Mouse (Mus musculus) mouse trophoblast stem cell (cell line): Measurements from ENCODE around the gene Lonrf2.

Experiments used
- in situ Hi-C, 2 experiments: fragments of 300-500 bp; cut with MseI, MboI; formaldehyde crosslinking; loops; 2 replicates in 1 of 2; 3 replicates in 1 of 2; pipeline ENCODE4 v1.15.1; 2025

Lonrf2 gene

DNA sequence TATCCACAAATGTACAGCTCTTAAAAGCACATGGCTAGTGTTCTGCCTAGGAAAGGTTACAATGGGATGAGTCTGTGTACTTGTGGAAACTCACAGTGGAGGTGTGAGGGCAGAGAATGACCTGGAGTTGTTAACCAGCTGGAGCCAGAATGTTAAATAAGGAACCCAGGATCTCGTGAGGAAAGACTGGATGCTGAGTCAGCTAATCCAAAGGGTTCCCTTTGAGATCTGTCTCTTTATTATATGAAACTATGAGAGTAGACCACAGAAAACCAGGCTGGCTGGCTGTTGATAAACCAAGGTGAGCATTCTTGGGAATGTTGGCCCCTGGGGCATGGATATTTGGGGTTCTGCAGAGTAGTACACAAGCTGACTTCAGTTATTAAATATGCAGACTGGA, 3.4 kb upstream of the Lonrf2 start:
- in situ Hi-C loops, result no loop called here

DNA sequence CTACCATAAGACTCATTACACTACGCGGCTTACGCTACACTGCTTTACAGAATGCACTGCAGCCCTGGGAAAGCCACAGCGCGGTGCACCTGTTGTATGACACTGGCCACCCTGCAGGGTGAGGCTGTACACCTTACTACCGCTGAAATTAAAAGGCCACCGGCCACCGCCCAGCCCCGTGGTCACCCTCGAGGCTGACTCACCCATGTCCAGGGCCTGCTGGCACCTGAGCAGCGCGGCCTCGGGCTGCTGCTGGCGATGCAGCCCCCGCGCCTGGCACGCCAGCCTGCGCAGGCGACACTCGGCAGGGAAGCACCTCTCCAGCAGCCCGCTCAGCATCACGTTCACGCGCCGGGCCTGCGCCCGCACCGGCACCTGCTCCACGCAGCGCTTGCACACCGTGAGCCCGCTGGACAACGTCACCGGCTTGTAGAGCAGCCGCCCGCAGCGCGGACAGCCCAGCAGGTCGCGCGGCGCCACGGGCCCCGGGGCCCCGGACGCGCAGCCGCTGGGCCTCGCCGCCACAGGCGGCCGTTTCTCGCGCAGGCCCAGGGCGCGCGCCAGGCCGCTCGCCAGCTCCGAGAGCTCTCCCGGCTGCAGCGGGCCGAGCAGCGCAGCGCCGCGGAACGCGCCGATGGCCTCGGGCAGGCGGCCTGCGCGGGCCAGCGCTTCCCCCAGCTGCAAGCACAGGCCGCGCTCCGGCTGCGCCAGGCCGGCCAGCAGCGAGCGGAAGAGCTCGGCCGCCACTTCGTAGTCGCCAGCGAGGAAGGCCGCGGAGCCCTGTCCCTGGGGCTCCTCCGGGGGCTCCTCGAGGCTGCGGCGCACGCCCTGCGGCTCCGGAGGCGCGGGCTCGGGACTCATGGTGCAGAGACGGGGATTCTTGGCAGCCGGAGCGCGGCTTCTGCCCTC, 689 bp downstream of the Lonrf2 start:
- in situ Hi-C loops, result no loop called here

DNA sequence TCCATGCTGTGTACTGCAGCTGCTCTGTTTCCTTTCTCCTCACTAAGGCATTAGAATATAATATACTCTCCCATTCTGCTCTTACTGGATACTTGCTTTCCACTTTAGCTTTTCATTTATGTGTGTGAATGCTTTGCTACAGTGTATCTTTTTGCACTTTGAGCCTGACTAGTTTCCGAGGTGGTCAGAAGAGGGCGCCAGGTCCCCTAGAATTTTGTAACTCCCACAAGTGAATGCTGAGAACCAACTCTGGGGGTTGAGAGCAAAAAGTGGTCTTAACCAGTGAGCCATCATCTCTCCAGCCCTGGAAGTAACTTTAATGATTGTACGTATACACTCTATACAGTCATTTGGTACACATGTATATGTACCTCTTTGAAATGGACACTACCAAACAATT, 1.6 kb downstream of the Lonrf2 start:
- in situ Hi-C loops, result no loop called here

- in situ Hi-C loops, result loop anchor here in 1 of 2 experiments (10.0 kb wide), 1 partner anchor 110 kb away; the partner anchor contains the start of gene Nms
Observed at GRCm38 (mm10) chr1:38824926-38825325, 11.6 kb downstream of the Lonrf2 start.

DNA sequence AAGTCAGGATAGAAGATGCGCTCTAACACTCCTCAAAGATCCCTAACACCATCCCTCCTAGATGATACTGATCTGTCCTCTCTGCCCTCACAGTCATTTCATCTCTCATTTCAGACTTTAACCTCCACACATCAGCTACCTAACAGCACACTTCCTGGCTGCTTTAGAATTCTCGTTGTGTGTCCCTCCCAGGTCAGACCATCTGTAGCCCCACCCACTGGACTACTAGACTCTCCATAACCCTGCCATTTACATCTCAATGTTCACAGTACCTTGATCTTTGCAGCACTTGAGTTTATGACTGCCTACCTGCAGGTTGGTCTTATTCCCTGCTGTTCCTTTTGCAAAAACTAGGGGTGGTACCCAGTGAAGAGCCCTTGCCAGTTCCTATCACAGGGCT, 12.7 kb downstream of the Lonrf2 start:
- in situ Hi-C loops, result loop anchor here in 1 of 2 experiments (10.0 kb wide), 1 partner anchor 111 kb away; the partner anchor contains the start of gene Nms

GRCm38 (mm10) chr1:38819691-38820090, 16.8 kb downstream of the Lonrf2 start:
- in situ Hi-C loops, result loop anchor here in 1 of 2 experiments (10.0 kb wide), 1 partner anchor 115 kb away; the partner anchor contains the start of gene Nms

DNA sequence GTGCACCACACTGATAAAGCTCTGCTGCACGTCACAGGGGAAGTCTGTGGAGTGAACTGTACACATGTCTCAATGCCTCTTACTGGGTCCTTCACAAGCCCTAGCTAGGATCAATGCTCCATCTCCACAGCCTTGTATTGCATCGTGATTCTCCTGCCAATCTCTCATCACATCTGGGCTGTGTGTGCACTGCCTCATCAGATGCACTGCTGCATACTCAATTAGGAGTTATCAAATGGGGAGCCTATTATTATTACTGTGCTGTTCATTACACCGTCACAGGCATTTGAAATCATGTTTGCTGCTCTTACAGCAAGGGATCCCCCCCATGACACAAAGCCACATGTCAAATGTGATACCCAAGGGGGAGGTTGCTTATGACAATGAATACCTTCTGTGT, 18.8 kb downstream of the Lonrf2 start:
- in situ Hi-C loops, result no loop called here

DNA sequence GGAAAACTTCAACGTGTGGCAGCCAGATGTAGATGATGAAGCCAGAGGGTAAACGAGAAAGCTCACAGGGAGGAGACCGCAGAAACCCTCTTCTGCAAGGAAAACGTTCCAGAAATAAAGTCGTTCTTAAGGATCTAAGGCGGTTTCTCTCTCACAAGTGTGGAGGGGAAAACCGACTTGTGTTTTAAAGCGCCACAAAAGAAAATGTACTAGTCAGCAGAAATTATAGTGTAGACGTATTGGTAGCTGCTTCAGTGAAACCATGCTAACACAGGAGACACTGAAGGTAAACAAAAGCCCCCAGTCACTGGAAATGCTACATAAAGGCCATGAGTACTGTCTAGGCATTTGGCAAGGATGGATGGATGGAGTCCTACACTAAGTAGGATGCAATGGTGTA, 19.2 kb downstream of the Lonrf2 start:
- in situ Hi-C loops, result no loop called here

- in situ Hi-C loops, result no loop called here
Observed at GRCm38 (mm10) chr1:38816306-38816705, 20.2 kb downstream of the Lonrf2 start.

GRCm38 (mm10) chr1:38807121-38807520, 29.4 kb downstream of the Lonrf2 start:
- in situ Hi-C loops, result no loop called here

- in situ Hi-C loops, result no loop called here
Observed at GRCm38 (mm10) chr1:38800402-38800801, 36.1 kb downstream of the Lonrf2 start.

DNA sequence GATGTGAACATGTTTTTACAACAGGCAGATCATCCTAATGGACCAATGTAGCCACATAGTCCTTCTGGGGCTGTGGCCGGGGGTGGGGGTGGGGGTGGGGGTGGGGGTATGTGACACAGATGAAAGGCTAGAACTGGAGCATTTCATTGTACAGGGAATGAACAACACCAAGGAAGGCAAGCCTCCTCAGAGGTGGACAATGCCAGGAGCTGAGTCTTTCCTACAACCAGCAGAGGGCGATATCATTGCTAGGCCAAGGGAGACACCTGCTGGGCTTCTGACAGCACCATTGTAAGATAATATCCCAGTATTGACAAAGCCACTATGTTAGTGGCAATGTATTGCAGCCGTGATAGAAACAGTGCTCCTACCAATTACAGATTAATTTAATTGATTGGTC, 37.2 kb downstream of the Lonrf2 start:
- in situ Hi-C loops, result no loop called here

DNA sequence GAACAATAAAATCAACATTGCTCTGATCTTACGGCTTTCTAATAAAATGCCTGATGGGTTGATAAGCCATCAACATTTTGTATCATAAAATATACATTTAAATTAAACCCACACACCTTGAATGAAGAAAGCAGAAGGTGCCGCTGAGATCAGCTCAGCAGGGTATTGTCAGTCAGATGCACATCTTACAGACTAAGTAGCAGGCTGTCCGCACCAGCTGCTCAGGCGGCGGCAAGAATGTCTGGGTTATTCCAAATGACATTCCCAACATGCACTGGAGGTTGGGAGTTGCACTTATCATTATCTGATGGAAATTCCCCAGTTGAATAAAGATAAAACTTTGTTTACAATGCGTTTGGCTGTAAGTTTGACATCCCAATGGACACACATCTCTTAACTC, 39.6 kb downstream of the Lonrf2 start:
- in situ Hi-C loops, result no loop called here

DNA sequence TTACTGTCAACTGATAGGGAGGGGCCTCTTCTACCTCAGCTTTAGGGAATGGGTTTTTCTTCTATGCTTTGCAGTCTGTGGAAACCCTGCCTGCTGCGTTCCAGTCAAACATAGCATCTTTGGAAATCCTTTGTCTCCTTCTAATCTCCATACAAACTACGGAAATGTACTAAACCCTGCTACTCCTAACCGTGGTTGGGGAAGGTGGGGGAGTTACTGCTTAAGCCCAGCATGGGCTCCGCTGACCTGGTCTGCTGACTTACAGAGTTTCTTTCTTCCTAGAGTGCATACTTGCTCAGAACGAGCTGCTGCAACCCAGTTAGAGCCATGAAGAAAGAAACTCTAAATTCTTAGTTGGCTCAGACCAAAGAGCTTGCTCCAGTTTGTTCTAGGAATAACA, 41.0 kb downstream of the Lonrf2 start:
- in situ Hi-C loops, result no loop called here

DNA sequence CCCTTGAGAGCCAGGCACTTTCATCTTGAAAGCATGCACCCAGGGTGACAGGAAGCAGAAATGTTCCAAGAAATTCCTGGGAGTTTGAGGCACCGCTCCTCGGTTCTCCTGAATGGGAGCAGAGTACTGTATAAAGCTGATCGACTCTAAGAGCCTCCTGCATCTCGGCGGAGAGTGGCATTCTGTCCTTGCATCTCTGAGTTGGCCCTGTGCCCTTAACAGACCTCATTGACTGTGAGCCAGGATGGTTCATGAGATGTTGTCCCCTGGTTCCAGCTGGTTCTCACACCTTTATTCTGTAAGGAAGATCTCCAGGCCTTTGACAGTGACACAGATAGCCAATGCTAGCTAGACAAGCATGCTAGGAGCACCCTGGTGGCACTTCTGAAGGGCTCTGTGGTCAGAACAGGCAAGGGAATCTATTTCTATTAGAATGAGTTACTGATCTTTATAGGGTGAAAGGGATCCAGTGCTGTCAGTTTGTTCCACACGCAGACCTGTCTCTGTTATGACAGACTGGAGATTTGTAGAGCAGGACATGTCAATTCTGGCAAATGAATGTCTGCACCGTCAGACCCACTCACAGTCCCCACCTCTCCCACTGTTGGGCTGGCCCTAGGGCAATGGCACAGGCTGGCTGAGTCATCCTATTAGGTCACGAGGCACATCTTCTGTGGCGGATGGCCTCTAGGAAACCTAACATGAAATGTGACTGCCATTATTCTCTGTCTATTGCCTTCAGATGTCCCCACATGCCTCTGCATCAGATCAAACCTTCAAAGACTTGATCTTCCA, 45.3 kb downstream of the Lonrf2 start:
- in situ Hi-C loops, result no loop called here

DNA sequence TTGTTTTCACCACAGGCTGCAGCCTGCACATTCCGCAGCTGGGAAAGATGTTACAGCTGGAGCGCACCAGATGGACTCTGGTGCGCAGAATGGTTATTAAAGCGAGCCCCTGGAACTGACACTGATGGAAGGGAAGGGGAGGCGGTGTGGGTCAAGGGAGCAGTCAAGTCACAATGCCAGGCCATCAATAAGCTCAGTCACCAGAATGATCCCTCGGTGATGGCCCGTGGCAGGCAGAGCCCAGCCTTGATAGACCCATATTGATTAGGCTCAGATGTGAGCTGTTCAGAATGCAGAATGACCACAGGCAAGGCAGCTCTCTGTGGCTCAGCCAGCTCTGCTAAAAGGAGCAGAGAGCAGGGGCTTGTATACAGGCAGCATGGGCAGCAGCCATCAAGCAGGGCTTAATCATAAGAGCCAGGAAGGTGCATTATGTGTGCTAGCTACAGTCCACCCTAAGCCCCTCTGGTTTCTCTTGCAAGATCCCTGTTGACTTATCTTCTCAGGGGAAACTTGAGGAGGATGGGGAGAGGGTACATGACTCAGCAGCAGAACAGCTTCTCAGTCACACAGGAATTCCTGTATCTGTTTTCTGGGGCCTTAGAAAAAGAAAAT, 46.4 kb downstream of the Lonrf2 start:
- in situ Hi-C loops, result loop anchor here in 1 of 2 experiments (10.0 kb wide), 1 partner anchor 585 kb away; no protein-coding TSS in a partner anchor

GRCm38 (mm10) chr1:38788904-38789303, 47.6 kb downstream of the Lonrf2 start:
- in situ Hi-C loops, result loop anchor here in 1 of 2 experiments (10.0 kb wide), 1 partner anchor 584 kb away; no protein-coding TSS in a partner anchor

- in situ Hi-C loops, result loop anchor here in 1 of 2 experiments (10.0 kb wide), 1 partner anchor 583 kb away; no protein-coding TSS in a partner anchor
Observed at GRCm38 (mm10) chr1:38787443-38787842, 49.1 kb downstream of the Lonrf2 start.

DNA sequence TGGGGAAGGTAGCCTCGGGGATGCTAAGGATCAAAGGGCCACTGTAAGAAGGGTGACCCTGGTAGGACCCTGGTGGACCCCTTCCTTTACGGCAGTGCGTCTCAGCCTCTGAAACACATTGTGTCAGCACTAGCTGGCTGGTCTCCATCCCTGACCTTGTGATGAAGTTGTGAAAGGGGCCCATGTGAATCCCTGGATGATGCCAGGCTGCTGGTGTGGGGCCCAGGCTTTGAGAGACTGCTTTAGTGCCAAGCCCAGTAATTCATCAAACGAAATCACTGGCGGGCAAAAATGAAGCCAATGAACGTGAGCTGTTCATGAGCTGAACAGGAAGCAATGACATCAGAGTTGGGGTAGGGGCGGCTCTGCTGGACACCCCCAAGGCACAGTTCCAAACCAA, 50.2 kb downstream of the Lonrf2 start:
- in situ Hi-C loops, result loop anchor here in 1 of 2 experiments (10.0 kb wide), 1 partner anchor 582 kb away; no protein-coding TSS in a partner anchor

DNA sequence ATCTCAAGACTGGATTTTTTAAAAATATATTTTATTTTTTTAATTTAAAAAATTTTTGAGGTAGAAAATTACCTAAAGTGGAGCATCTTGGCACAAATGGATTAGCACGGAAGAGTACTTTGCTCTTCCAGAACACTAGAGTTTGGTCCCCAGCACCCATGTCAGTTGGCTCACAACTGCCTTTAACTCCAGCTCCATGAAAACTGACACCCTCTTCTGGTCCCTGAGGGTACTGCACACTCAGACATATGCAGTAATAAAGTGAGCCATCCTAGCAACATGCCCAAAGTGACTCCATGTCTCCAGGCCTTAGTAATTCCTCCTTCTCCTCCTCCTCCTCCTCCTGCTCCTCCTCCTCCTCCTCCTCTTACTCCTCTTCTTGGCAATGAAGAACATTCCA, 58.2 kb downstream of the Lonrf2 start:
- in situ Hi-C loops, result loop anchor here in 1 of 2 experiments (10.0 kb wide), 1 partner anchor 573 kb away; no protein-coding TSS in a partner anchor

DNA sequence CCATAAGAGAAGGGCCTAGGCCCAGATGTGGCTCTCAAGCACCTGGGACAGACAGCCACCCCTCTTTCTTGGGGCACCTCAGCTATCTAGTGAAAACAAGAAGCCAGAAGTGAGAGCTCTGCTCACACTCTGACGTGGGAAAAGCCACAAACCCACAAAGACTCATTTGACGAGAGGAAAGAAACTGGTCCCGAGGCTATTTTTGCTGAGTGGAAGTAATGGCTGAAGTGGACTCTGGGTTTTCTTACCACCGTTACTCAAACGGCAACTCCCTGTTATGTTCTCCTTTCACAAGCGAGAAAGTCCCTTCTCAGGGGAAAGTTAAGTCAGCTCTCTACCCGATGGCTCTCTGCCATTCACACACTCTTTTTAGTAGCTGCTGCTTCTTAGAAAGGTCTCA, 59.0 kb downstream of the Lonrf2 start:
- in situ Hi-C loops, result loop anchor here in 1 of 2 experiments (10.0 kb wide), 1 partner anchor 573 kb away; no protein-coding TSS in a partner anchor
